Mouse (Mus musculus) kidney, postnatal 4 days (tissue): ENCODE measurements around the gene Tbl3.

Experiments
- DNase-seq, 2 experiments: peaks; one replicate each; pipeline ENCODE4 v3.0.0; 2021; ENCODE audit warnings: mixed read lengths in 2 of 2

Tbl3 gene

GRCm38 (mm10) chr17:24706982-24707800, at the start of gene Tbl3:
Gene Tbl3 (minus strand): TSS chr17:24707660.
- DNase-seq: peak; percentile 97 to 98

GRCm38 (mm10) chr17:24752415-24753394, 45.2 kb upstream of the Tbl3 start, which contains the start of gene Hs3st6:
Gene Hs3st6 (plus strand): TSS chr17:24752988.
- peak; percentile 55 to 70 for DNase-seq

DNA sequence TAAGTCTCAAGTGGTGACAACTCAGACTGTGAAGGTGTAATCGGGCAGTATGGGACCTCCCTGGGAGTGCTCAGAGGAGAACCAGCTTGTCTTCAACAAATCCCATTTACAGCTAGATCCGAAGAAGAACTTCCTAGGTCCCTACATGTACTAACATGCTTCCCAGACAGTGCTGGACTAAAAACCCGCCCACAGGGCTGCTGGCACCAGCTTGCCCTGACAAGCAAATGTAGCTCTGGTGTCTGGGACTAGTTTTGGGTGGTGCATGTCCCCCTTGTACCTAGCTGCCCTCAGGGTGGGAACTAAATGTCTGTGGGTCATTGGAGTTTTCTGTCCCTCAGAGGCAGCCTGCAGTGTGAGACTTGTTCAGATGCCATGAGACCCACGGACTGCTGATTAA, 44.1 kb upstream of the Tbl3 start:
- no peak for DNase-seq

DNA sequence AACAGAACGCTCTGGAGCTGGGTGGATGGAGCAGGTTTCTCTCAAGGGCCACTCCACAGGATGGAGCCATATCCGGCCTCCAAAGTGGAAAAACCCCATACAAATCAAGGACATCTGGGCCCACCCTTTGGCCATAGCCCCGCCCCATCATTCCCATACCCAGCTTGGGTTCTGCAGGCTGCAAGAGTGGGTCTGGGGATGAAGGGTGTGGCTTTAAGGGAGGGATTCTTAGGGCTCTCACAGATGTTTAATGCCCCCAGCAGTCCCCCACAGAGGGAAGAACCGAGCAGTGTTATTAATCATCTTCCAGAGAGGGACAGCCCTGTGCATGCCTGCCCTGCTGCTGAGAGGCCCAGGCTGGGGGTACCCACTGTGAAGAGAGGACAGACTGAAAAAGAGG, 39.5 kb upstream of the Tbl3 start:
- DNase-seq: no peak

DNA sequence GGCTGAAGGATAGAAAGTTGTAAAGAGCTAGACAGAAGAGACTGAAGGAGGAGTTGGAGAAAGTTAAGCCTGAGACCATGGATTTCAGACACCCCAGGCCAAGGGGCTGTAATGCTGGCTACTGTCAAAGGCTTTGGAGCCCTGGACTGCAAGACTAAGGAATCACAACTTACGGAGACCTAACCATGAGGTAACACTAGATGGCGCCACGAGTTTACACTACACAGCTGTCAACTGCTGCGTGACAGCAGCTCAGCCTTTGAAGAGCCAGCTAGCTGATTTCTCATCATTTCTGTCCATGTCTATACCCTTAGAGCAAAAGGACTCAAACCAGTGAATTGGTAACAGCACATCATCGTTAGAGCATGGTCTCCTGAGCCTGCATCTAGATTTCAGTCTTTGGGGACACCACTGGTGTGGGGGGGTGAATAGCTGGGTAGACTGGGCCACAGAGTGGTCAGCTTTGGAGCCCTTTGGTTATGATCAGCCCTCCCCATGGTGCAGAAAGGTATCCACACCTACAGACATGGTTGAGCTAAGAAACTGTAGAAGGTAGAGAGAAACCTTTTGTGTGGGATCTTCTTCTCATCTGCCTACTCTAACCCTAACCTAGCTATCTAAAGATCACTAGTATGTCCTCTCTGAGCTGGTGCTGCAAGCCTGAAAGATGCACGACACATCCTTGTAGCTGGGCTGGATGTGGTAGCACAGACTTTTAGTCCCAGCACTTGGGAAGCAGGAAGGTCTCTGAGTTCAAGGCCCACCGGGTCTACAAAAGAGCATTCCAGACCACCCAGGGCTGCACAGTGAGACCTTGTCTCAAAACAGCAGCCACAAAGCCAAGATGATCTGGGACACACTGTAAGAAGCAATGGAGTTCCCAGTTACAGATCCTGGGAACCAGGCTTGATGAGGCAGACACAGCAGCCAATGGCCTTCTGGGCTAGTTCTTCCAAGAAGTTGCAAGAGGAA, 38.4 kb upstream of the Tbl3 start:
- DNase-seq: peak; percentile 91 to 92

GRCm38 (mm10) chr17:24744381-24744780, 36.9 kb upstream of the Tbl3 start:
- DNase-seq: no peak

DNA sequence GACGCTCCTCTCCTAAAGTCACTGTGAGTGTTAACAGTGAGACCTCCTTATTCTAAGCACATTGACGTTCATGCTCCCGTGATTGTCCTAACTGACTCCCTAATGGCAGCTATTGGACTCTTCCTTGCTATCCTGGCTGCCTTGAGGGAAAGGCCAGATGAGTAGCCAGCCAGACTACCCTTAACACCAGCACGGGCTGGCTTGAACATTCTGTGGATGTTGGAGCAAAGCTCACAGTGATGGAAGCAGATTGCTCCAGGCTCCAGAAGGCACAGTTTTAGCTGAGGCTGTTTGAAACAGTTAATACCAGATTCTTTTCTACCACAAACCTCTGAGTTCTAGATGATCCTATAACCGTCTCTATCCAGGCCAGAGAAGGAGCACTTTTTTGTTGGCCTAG, 36.4 kb upstream of the Tbl3 start:
- DNase-seq: no peak

- DNase-seq: no peak
Observed at GRCm38 (mm10) chr17:24742307-24742706, 34.8 kb upstream of the Tbl3 start.

GRCm38 (mm10) chr17:24739926-24740325, 32.5 kb upstream of the Tbl3 start:
- no peak for DNase-seq

GRCm38 (mm10) chr17:24738238-24738637, 30.8 kb upstream of the Tbl3 start:
- DNase-seq: peak; percentile 47 to 62

DNA sequence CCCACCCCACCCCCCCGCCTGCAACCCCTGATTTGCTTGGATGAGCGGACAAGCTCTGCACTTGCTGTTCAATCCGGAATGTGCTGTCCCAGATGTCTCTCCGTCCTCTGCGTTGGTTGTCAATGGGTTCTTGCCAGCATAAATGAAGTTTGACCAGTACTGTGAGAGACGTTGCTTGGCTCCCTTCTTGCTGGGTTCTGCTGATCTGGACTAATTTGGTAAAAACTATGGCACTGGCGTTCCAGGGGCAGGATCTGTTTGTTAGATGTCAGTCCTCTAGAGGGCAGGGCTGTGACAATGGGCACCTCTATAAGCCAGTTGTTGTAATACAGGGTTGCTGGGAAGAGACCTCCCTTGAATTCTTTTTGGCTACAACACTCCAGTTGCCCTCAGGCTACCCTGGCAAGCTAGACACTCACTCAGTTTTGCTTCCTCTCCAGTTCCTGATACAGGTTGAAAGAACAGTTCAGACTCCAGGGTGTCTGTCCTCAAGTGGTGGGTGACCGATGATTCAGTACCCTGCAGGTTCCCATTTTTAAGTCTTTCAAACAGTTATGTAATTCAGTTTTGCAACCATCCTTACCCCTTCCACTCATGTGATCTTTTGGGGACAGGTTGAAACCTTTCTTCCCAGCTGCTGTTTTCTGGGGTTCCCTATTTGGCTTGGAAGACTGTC, 29.8 kb upstream of the Tbl3 start:
- no peak for DNase-seq

GRCm38 (mm10) chr17:24736330-24737051, 29.0 kb upstream of the Tbl3 start, which contains the start of gene Msrb1:
Gene Msrb1 (plus strand): TSS chr17:24736642.
- DNase-seq: peak; percentile 95 to 97

- no peak for DNase-seq
Observed at GRCm38 (mm10) chr17:24735446-24735845, 28.0 kb upstream of the Tbl3 start.

DNA sequence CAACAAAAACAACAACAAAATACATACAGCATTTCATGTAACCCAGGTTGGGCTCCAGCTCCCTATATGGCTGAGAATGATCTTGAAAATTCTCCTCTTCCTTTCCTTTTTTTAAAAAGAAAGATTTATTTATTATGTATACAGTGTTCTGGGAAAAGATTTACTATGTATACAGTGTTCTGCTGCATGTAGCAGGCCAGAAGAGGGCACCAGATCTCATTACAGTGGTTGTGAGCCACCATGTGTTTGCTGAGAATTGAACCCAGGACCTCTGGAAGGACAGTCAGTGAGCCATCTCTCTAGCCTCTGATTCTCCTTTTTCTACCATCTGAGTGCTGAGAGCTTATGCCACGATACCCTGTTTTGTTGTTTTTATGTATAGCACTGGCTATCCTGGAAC, 27.1 kb upstream of the Tbl3 start:
- no peak for DNase-seq

- DNase-seq: no peak
Observed at GRCm38 (mm10) chr17:24733434-24734050, 26.1 kb upstream of the Tbl3 start.

- DNase-seq: no peak
Observed at GRCm38 (mm10) chr17:24732233-24732935, 24.9 kb upstream of the Tbl3 start.

GRCm38 (mm10) chr17:24730787-24731186, 23.3 kb upstream of the Tbl3 start:
- no peak for DNase-seq

GRCm38 (mm10) chr17:24729067-24729466, 21.6 kb upstream of the Tbl3 start:
- DNase-seq: no peak

GRCm38 (mm10) chr17:24728184-24728583, 20.7 kb upstream of the Tbl3 start:
- DNase-seq: no peak

DNA sequence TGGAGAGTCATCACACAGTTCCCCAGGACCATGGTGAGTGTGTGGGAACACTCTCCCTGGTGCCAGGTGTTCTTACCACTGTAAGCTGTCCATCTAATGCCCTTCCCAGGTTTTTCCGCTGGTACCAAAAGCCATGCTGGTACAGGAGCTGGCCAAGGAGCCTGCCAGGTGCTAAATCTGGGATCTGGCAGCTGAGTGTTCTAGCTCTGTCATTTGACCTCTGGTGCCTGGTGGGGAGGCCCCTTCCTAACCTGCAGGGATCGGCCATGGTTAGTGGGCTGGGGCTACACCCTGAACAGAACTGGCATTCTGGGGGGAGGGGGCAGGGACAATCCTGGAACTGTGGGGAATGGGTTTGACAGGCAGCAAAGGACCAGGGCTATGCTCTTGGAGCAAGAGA, 20.2 kb upstream of the Tbl3 start, which contains the start of gene Rpl3l:
Gene Rpl3l (plus strand): TSS at position 203 of the 400 bp plus-strand sequence.
- DNase-seq: no peak
